8 mouse cellular contexts compared by ENCODE assay signal in the genomic region with DNA sequence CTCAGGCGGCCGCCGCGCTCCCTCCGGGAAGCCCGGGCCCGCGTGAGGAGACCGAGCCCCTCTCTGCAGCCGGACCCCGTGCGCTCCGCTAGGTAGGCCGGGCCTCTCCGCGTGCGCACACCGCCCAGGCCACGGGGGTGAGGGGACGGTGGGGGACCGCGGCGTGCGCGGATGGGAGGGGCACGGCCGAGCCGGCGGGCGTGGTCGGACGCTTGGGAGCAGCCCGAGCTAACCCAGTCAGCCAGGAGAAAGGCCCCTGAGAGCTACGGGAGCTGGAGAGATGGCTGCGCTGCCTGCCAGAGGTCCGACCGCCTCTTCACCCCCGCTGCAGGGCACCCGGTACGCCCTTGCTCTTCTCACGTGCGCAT. TPM values are rescaled to one million over a fixed set of nuclear protein-coding genes. Genes with fewer than 3 reads are reported as not detected.
DNase-seq lines count a peak whose midpoint lies in the region; ATAC-seq and TF ChIP-seq lines count a peak whose summit lies in the region.

No protein-coding gene starts in this region.

- in situ Hi-C loops in Patski (cut with MboI; ENCODE audit: low pct_unique_long_range_greater_than_20kb), result no loop called here

- H3K27me3 ChIP-seq in Patski, result no peaks in the 10 kb centered on the region
- no peaks in the 10 kb centered on the region for H3K27me3 ChIP-seq in erythroblast, embryonic 14.5 days (ENCODE audit: control insufficient read depth)
- H3K27me3 ChIP-seq in intestine, embryonic 15.5 days (replicated peaks), result no peaks in the 10 kb centered on the region
- no peaks in the 10 kb centered on the region for H3K27me3 ChIP-seq in lung, postnatal 0 days (replicated peaks; ENCODE audit: insufficient read depth, low read length)
- H3K27me3 ChIP-seq in stomach, embryonic 15.5 days (replicated peaks), result no peaks in the 10 kb centered on the region

- TF ChIP-seq EP300 in lung, postnatal 0 days (IDR thresholded peaks at IDR 0.05), result no peak

- peaks cover 44% of the 10 kb centered on the region for H3K4me1 ChIP-seq in erythroblast, embryonic 14.5 days (ENCODE audit: control insufficient read depth)
- H3K4me1 ChIP-seq in intestine, embryonic 15.5 days (replicated peaks), result peaks cover 13% of the 10 kb centered on the region
- H3K4me1 ChIP-seq in lung, postnatal 0 days (ENCODE audit: insufficient read depth, low read depth, low read length), result 0 out of 2 replicates have a peak, but pooled peaks cover 4% of the 10 kb centered on the region
- H3K4me1 ChIP-seq in stomach, embryonic 15.5 days, result peaks cover 8% of the 10 kb centered on the region

- DNase-seq in layer of hippocampus, adult 9-11 months, result peak; percentile 66
- DNase-seq in layer of hippocampus, postnatal 10 days (ENCODE audit: low spot score in 2 of 2), result no peak
- DNase-seq in Patski (ENCODE audit: low read depth, low spot score), result no peak
- DNase-seq in lung, postnatal 0 days (ENCODE audit: low spot score), result peak; percentile 81
- DNase-seq in frontal cortex, postnatal 25 days (ENCODE audit: low spot score in 2 of 2), result no peak

- H3K36me3 ChIP-seq in erythroblast, embryonic 14.5 days (ENCODE audit: control insufficient read depth), result peaks cover 43% of the 10 kb centered on the region
- peaks cover 19% of the 10 kb centered on the region; the same call in 1 of the 2 replicates for H3K36me3 ChIP-seq in intestine, embryonic 15.5 days
- H3K36me3 ChIP-seq in lung, postnatal 0 days (ENCODE audit: insufficient read depth, low read length), result peaks cover 14% of the 10 kb centered on the region; the same call in 1 of the 2 replicates
- H3K36me3 ChIP-seq in stomach, embryonic 15.5 days, result peaks cover 27% of the 10 kb centered on the region

- peak overlapping the region; percentile 88 for H3K4me3 ChIP-seq in erythroblast, embryonic 14.5 days (replicated peaks)
- H3K4me3 ChIP-seq in intestine, embryonic 15.5 days (replicated peaks), result peak overlapping the region; percentile 95
- peak overlapping the region; percentile 80 for H3K4me3 ChIP-seq in lung, postnatal 0 days (ENCODE audit: low read depth, low read length)
- H3K4me3 ChIP-seq in stomach, embryonic 15.5 days (replicated peaks), result peak overlapping the region; percentile 95

- peak overlapping the region; percentile 78 for H3K4me2 ChIP-seq in intestine, embryonic 15.5 days (replicated peaks)
- peak overlapping the region; percentile 81 for H3K4me2 ChIP-seq in lung, postnatal 0 days (replicated peaks; ENCODE audit: low read depth, low read length)
- H3K4me2 ChIP-seq in stomach, embryonic 15.5 days, result peak overlapping the region; percentile 84

- POLR2A ChIA-PET in Patski (lab: Charles Lee), result no interaction called here

- TF ChIP-seq CTCF in Patski (IDR thresholded peaks at IDR 0.05), result no peak
- no peak for TF ChIP-seq CTCF in lung, postnatal 0 days (IDR thresholded peaks at IDR 0.05)

- under 1% methylated on average over 42 of the region's 42 CpGs for WGBS in intestine, embryonic 15.5 days
- WGBS in lung, postnatal 0 days, result under 1% methylated on average over 42 of the region's 42 CpGs
- under 1% methylated on average over 41 of the region's 42 CpGs for WGBS in stomach, embryonic 15.5 days

- H3K27ac ChIP-seq in intestine, embryonic 15.5 days, result peak overlapping the region; percentile 92
- H3K27ac ChIP-seq in lung, postnatal 0 days (ENCODE audit: low read length), result peak overlapping the region; percentile 87
- H3K27ac ChIP-seq in stomach, embryonic 15.5 days, result peak overlapping the region; percentile 90

- peak; percentile 82 for ATAC-seq in Patski
- peak; percentile 95 for ATAC-seq in intestine, embryonic 15.5 days
- ATAC-seq in lung, postnatal 0 days, result peak; percentile 92
- ATAC-seq in stomach, embryonic 15.5 days (ENCODE audit: insufficient read depth, low FRiP score, low read depth), result peak; percentile 93

- H3K9me3 ChIP-seq in erythroblast, embryonic 14.5 days (ENCODE audit: control insufficient read depth, low read length), result no peaks in the 10 kb centered on the region
- H3K9me3 ChIP-seq in intestine, embryonic 15.5 days, result no peaks in the 10 kb centered on the region
- H3K9me3 ChIP-seq in lung, postnatal 0 days (ENCODE audit: low read length), result no peaks in the 10 kb centered on the region
- no peaks in the 10 kb centered on the region for H3K9me3 ChIP-seq in stomach, embryonic 15.5 days

- peak overlapping the region; percentile 91 for H3K9ac ChIP-seq in intestine, embryonic 15.5 days
- H3K9ac ChIP-seq in lung, postnatal 0 days (replicated peaks; ENCODE audit: low read depth), result peak overlapping the region; percentile 75
- peak overlapping the region; percentile 92 for H3K9ac ChIP-seq in stomach, embryonic 15.5 days

- CTCF ChIA-PET in Patski (lab: Charles Lee), result no interaction called here

RNA-seq across cellular contexts. Expression of a gene that starts 0.4 kb away (rescaled TPM):
- total RNA-seq in layer of hippocampus, postnatal 10 days (2021), result 10 to 100 TPM; 75.3 to 83.2 TPM
- 77.6 TPM for polyA plus RNA-seq in Patski (2021)
- 3.4 and 3.7 TPM in 2 replicates for polyA plus RNA-seq in erythroblast, embryonic 14.5 days (2012)
- polyA plus RNA-seq in intestine, embryonic 15.5 days (2015; fragmentation: Nextera tagmentation; extraction: Ambion mirVana), result 123 and 131 TPM in 2 replicates
- polyA plus RNA-seq in lung, postnatal 0 days (2015; fragmentation: Nextera tagmentation; extraction: Ambion mirVana), result 64.3 and 68.6 TPM in 2 replicates
- polyA plus RNA-seq in stomach, embryonic 15.5 days (2015; fragmentation: Nextera tagmentation; extraction: Ambion mirVana), result 110 and 118 TPM in 2 replicates

RNA-seq across cellular contexts. Expression of a gene that starts 20.0 kb away (rescaled TPM):
- 1 to 10 TPM; 4.4 to 6.3 TPM for total RNA-seq in layer of hippocampus, postnatal 10 days (2021)
- 27.5 TPM for polyA plus RNA-seq in Patski (2021)
- 548 and 594 TPM in 2 replicates for polyA plus RNA-seq in erythroblast, embryonic 14.5 days (2012)
- 46.6 and 49.2 TPM in 2 replicates for polyA plus RNA-seq in intestine, embryonic 15.5 days (2015; fragmentation: Nextera tagmentation; extraction: Ambion mirVana)
- polyA plus RNA-seq in lung, postnatal 0 days (2015; fragmentation: Nextera tagmentation; extraction: Ambion mirVana), result 12.8 and 15.2 TPM in 2 replicates
- 43.6 and 56.6 TPM in 2 replicates for polyA plus RNA-seq in stomach, embryonic 15.5 days (2015; fragmentation: Nextera tagmentation; extraction: Ambion mirVana)

RNA-seq across cellular contexts. Expression of a gene that starts 22.8 kb away (rescaled TPM):
- under 1 TPM; 0.09 to 0.80 TPM for total RNA-seq in layer of hippocampus, postnatal 10 days (2021)
- polyA plus RNA-seq in Patski (2021), result 1.3 TPM
- polyA plus RNA-seq in erythroblast, embryonic 14.5 days (2012), result 0.02 TPM in 1 of 2 replicates, not detected in the other
- 0.35 TPM in 1 of 2 replicates, not detected in the other for polyA plus RNA-seq in intestine, embryonic 15.5 days (2015; fragmentation: Nextera tagmentation; extraction: Ambion mirVana)
- not detected in 2 replicates for polyA plus RNA-seq in lung, postnatal 0 days (2015; fragmentation: Nextera tagmentation; extraction: Ambion mirVana)
- 0.06 and 0.31 TPM in 2 replicates for polyA plus RNA-seq in stomach, embryonic 15.5 days (2015; fragmentation: Nextera tagmentation; extraction: Ambion mirVana)

Comparison
In these comparisons a context has a peak if more than half of its experiments do, and no peak if none do; other contexts are left out.
1. DNase-seq: peak in layer of hippocampus, adult 9-11 months (single experiment) and lung, postnatal 0 days (single experiment); none in layer of hippocampus, postnatal 10 days (0 of 2), Patski (single experiment) and frontal cortex, postnatal 25 days (0 of 2).
2. RNA of a gene that starts 0.4 kb away (polyA plus RNA-seq): 123 to 131 TPM in intestine, embryonic 15.5 days, 110 to 118 TPM in stomach, embryonic 15.5 days, 77.6 TPM in Patski (single experiment) and 64.3 to 68.6 TPM in lung, postnatal 0 days; 3.4 to 3.7 TPM in erythroblast, embryonic 14.5 days; every median in the first group is over 10 times any median in the second.
3. Peak in every context shown above with its lines, with median percentiles within 50 percentile points of each other: ATAC-seq, H3K4me3 ChIP-seq, H3K27ac ChIP-seq, H3K4me2 ChIP-seq and H3K9ac ChIP-seq.